Mouse (Mus musculus) heart, postnatal 0 days (tissue): Measurements from ENCODE around the gene Phc2.
A peak's percentile ranks its signal among the peaks of the same experiment; 100 is the strongest.

Source experiments
- CTCF ChIP-seq: IDR thresholded peaks from 2 replicates; pipeline ENCODE4 v1.5.1; 2016; ENCODE audit warnings: antibody characterized with exemption, control low read depth, low read depth
- EP300 ChIP-seq: IDR thresholded peaks from 2 replicates; pipeline ENCODE4 v1.6.1; 2016; ENCODE audit warnings: antibody characterized with exemption, low read depth

DNA sequence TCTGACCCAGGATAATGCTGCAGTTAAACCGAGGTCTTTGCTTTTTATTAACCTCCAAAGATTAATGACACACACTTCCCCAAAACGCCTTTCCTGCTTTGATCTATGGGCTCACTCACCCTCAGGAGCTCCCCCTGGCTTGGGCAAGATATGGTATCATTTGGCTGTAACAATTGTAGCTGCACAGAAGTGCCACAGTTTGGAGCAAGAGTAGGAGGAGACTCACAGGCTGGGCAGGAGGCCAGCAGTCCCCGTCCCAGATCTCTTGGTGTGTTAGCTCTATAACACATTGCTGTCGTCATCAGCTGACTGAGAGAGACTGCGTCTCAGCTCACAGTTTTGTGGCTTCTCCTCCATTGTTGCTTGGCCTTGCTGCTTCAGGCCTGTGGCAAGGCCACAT lies 65.6 kb downstream of the Phc2 start:
- no peak for TF ChIP-seq EP300
- peak; percentile 22 for TF ChIP-seq CTCF
